Mouse (Mus musculus) testis, postnatal 10 days (tissue): ENCODE data around the gene Zfp663.

Experiments
- DNase-seq: peaks from one replicate; pipeline ENCODE4 v3.0.0; 2021; ENCODE audit warnings: low spot score

Gene Zfp663

DNA sequence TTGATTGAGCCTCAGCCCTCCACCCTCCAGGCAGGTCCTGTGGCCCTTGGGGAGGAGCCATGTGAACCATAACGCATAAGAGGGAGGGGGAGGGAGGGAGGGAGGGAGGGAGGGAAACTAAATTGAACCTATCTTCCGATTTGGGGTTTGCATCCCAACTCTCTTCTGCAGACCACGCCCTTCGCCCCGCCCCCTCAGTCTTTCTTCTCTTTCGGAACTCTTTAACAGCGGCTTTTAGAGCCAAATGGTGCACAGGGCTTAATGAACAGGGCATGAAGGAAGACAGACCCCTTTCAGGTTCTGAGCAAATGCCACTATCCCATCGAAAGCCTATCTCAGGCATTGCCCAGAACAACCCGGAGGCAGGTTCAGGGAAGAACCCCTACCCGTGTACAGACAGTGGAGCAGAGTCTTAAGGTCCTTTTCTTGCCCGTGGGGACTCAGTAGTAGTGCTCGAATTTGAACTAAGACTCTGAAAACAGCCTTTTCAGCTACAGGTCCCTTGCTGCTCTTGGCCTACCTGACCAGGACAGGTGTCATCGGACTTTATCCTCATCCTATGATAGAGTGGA lies 575 bp downstream of the Zfp663 start:
- peak; percentile 66 for DNase-seq

DNA sequence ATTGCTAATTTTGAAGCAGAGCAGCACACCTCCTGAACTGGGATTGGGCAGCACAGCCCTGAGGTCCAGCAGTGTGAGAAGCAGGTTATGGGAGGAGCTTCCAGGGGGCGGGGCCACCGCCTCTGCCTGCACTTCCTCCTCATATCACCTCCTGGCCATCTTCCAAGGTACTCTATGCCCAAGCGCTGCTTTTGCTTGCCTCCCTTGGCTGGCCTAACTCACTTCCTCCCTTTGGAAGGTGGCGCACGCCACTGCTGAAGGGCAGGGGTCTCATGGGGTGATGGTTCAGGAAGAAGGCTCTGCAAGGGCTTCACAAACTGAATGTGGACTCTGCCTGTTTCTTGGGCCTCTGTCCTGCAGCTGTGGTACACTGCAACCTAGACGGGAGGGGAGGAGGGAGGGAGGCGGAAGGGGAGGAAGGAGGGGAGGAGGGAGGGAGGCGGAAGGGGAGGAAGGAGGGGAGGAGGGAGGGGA lies 1.4 kb downstream of the Zfp663 start:
- peak; percentile 68 for DNase-seq

GRCm38 (mm10) chr2:165364334-165365091 lies 4.0 kb downstream of the Zfp663 start:
- DNase-seq, result peak; percentile 84

- DNase-seq, result no peak
Observed at GRCm38 (mm10) chr2:165363282-165363681, 5.2 kb downstream of the Zfp663 start.

DNA sequence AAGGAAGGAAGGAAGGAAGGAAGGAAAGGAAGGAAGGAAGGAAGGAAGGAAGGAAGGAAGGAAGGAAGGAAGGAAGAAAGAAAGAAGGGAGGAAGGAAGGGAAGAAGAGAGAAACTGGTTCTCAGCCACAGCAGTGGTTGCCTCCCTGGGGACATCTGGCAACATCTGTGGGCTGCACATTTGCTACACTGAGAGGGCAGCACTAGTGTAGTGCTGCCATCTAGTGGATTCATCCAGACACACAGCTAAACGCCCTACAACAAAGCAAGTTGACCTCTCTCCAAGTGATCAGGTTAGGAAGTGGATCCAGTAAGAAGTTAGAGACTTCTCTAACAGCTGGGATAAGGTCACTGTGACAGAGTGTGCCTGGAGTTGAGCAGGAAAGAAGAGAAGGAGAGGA lies 7.7 kb downstream of the Zfp663 start:
- DNase-seq, result peak; percentile 68

DNA sequence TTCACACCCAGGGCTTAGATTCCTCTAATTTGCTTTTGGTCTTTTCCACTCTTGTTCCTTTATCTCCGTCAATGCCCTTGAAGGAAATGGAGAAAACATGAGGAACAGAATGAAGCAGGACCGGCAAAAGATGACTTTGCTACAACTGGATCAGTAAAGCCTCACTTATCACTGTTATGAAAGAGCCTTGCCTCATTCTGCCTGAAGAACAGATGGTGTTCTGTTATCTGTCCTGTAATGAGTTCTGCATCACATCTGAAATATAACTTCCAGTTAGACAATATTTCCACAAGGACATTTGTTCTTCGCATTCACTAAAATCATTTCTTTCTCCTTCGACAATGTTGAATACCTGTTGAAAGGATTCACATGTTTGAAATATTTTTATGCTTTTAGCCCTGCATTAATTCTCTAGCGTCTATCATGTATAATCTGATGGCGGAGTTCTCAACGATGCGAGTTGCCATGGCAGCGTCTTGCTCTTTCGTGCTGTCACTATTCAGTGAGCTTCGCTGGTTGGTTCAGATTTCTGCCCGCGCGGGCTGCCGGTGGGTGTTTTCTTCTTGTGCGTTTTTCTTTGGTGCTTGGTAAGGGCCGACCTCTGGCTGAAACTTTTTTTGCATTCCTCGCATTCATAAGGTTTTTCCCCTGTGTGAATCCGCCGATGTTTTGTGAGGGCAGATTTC lies 16.6 kb downstream of the Zfp663 start:
- DNase-seq, result no peak

- DNase-seq, result no peak
Observed at GRCm38 (mm10) chr2:165349466-165349865, 19.1 kb downstream of the Zfp663 start.

GRCm38 (mm10) chr2:165346180-165346579 lies 22.3 kb downstream of the Zfp663 start:
- DNase-seq, result no peak

- peak; percentile 84 for DNase-seq
Observed at GRCm38 (mm10) chr2:165337191-165337590, 31.3 kb downstream of the Zfp663 start.

GRCm38 (mm10) chr2:165332610-165333210 lies 35.8 kb downstream of the Zfp663 start:
- no peak for DNase-seq

DNA sequence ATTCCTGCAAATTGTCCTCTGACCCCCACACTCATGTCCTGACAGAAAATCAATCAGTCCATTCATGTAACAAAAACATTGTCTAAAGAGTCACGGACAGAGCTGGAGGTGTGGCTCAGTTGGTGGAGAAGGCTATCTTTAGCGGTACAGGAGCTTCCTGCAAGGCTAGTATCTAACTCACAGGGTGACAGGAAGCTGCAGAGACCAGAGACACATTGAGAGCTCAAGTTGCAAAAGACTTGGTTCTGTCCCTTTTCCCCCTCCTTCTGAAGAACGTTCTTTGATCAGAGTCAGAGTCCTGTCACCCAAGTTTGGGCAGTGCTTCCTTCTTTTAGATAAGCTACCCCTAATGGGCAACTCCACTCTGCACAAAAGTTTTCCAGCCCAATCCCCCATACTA lies 38.8 kb downstream of the Zfp663 start:
- DNase-seq, result no peak

GRCm38 (mm10) chr2:165328746-165329145 lies 39.8 kb downstream of the Zfp663 start:
- no peak for DNase-seq

GRCm38 (mm10) chr2:165327386-165327785 lies 41.1 kb downstream of the Zfp663 start:
- DNase-seq, result no peak

DNA sequence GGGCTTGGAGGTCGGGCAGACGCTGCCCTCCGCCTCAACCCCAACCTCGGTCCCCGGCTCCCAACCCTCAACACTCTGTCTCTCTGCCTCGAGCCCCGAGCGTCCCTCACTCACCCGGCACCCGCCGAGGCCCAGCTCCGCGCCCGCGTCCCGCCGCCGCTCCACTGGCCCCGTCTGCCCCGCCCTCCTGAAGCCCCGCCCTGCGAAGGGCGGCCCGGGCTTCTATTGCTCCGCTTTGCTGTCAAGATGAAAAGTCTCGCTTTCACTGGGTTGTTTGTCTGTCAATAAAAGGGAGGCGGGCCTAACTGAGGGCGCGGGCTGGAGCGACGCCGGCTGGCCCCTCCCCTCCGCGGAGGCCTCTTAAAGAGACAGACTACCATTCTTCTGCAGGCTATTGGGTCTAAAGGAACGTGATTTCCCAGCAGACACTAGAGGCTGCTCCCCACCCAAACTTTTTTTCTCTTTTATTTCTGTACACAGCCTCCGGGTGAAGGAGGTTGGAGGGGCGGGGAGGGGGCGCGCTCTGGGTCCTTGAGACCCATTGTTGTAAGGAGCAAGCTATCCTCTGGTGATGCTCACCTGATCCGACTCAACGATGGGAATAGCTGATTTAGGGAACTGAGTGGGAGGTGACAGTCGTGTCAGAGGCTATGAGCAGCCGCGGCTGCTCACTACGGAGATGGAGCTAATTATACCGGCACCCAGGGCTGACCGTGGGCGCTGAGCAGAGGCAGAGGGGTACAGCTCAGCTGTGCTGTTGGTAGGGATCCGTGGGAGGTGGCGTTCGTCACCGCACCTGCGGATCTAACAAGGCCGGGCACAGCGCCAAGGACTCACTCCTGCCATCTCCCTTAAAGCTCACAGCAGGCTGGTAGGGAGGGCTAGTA lies 42.0 kb downstream of the Zfp663 start, which contains the start of gene Elmo2:
Gene Elmo2 (minus strand): TSS at position 176 of the 887 bp plus-strand sequence.
- DNase-seq, result peak; percentile 98

DNA sequence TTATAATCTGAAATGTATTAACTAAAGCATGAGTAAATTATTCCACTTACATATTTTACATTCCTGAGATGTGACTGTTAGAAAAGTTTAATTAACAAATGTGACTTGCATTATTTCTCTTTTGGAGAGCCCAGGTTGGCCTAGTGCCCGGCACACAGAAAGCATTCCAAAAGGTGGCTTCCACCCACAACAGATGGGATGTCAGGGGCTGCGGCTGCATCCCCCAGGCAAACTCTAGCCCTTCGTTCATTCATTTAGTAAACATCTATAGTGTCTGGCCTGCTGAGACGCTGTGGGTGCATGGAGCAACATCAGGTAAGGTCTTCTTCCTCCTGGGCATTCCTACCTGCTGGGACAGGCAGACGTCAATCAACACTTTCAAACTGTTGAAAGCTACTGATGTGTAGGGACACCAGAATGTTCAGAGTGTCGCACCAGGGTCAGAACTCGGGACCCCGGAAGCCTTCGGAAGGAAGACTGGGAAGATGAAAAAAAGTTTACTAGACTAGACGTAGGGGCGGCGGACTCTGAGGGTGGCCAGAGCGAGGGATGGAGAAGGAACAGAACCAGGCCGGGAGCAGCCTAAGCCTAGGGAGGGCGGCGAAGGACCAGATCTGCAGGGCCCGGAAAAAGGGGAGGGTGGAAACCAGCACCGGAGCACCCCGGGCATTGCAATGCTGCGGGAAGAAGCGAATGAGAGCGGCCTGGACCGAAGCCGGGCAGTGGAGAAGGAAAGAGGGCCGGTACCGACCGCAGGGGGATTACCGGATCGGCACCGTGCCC lies 42.8 kb downstream of the Zfp663 start:
- peak; percentile 58 for DNase-seq

- no peak for DNase-seq
Observed at GRCm38 (mm10) chr2:165323928-165324327, 44.6 kb downstream of the Zfp663 start.

DNA sequence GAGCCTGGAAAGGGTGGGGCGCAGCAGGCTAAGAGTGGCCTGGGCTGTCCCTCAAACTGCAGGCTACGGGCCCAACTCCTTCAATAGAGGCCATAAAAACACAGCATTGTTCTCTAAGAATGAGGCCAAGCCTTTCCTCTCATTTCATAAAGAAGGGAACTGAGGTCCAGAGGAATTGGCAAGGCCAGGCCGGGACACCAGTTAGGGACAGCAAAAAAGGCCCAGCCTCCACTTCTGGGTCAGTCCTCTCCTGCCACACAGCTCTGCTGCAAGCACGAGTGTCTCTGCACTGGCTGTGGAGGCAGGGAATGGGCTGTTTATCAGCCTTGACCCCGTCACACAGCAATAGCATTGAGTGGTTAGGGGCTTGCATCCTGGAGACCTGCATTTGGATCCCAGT lies 45.0 kb downstream of the Zfp663 start:
- DNase-seq, result no peak

GRCm38 (mm10) chr2:165321981-165322735 lies 46.4 kb downstream of the Zfp663 start:
- DNase-seq, result no peak

- DNase-seq, result no peak
Observed at GRCm38 (mm10) chr2:165321381-165321888, 47.1 kb downstream of the Zfp663 start.
